Mouse (Mus musculus) cerebellum, adult 8-10 months (tissue): ENCODE data around the gene Wdr54.

Experiments used
- DNase-seq: peaks from one replicate; pipeline ENCODE4 v3.0.0; 2022

Wdr54 gene

GRCm38 (mm10) chr6:83124851-83125312, 31.3 kb downstream of the Wdr54 start:
- DNase-seq: peak; percentile 87

- DNase-seq: no peak
Observed at GRCm38 (mm10) chr6:83122961-83123360, 33.2 kb downstream of the Wdr54 start.

- DNase-seq: peak; percentile 34
Observed at GRCm38 (mm10) chr6:83121863-83122710, 34.1 kb downstream of the Wdr54 start.

- DNase-seq: peak; percentile 93
Observed at GRCm38 (mm10) chr6:83120930-83121862, 35.0 kb downstream of the Wdr54 start, which contains the start of gene Wbp1. Wbp1 (minus strand) TSS chr6:83121559.

- DNase-seq: peak; percentile 50
Observed at GRCm38 (mm10) chr6:83119734-83120051, 36.5 kb downstream of the Wdr54 start.

- DNase-seq: no peak
Observed at GRCm38 (mm10) chr6:83118825-83119733, 37.1 kb downstream of the Wdr54 start.

- no peak for DNase-seq
Observed at GRCm38 (mm10) chr6:83118369-83118768, 37.8 kb downstream of the Wdr54 start.

- no peak for DNase-seq
Observed at GRCm38 (mm10) chr6:83117616-83118015, 38.6 kb downstream of the Wdr54 start.

- no peak for DNase-seq
Observed at GRCm38 (mm10) chr6:83117165-83117438, 39.1 kb downstream of the Wdr54 start.

- no peak for DNase-seq
Observed at GRCm38 (mm10) chr6:83116373-83117164, 39.6 kb downstream of the Wdr54 start.

GRCm38 (mm10) chr6:83115682-83116372, 40.4 kb downstream of the Wdr54 start:
- DNase-seq: no peak

GRCm38 (mm10) chr6:83115011-83115671, 41.1 kb downstream of the Wdr54 start, which contains the start of gene Mogs:
Mogs (plus strand) TSS chr6:83115496.
- peak; percentile 88 for DNase-seq

- DNase-seq: no peak
Observed at GRCm38 (mm10) chr6:83111510-83112136, 44.6 kb downstream of the Wdr54 start.

GRCm38 (mm10) chr6:83108762-83109668, 47.2 kb downstream of the Wdr54 start, which contains the start of gene Mrpl53:
Mrpl53 (plus strand) TSS chr6:83109040.
- peak; percentile 85 for DNase-seq

- peak; percentile 70 for DNase-seq
Observed at GRCm38 (mm10) chr6:83107566-83108400, 48.4 kb downstream of the Wdr54 start.

GRCm38 (mm10) chr6:83104158-83104557, 52.0 kb downstream of the Wdr54 start:
- no peak for DNase-seq

- no peak for DNase-seq
Observed at GRCm38 (mm10) chr6:83103130-83103650, 53.0 kb downstream of the Wdr54 start.
